Mouse (Mus musculus): ENCODE results near the gene Gm14190.
"Not testable (repeated sequence)": the region's sequence is repeated elsewhere in the genome, so short reads cannot be mapped to it uniquely, and the experiment has no call there.

The Gm14190 gene

DNA sequence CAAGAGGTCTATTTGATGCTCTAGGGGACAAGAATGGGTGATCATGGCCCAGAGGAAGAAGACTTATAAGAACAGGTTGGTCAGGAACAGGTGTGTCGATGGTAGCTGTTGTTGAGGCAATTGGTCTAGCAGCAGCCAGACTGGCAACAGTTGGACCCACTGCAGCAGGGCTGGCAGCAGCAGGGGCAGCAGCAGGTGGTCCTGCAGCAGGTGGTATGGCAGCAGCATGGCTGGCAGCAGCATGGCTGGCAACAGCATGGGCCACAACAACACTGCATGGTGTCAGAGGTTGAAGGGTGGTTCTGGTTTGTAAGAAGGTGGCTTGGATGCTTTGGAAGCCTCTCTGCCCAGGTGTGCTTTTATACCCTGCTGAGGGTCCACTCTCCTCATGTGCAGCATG lies at the start of gene Gm14190:
TSS of gene Gm14190 (minus strand) at position 278 of the 400 bp plus-strand sequence.
- DNase-seq (ENCODE audit: low read depth, low spot score), result no peak

- DNase-seq (ENCODE audit: low read depth, low spot score), result no peak
Measured at GRCm38 (mm10) chr11:99734190-99734589, 43.6 kb upstream of the Gm14190 start, which contains the start of gene Gm14180. TSS of gene Gm14180 (minus strand) at chr11:99734290.

DNA sequence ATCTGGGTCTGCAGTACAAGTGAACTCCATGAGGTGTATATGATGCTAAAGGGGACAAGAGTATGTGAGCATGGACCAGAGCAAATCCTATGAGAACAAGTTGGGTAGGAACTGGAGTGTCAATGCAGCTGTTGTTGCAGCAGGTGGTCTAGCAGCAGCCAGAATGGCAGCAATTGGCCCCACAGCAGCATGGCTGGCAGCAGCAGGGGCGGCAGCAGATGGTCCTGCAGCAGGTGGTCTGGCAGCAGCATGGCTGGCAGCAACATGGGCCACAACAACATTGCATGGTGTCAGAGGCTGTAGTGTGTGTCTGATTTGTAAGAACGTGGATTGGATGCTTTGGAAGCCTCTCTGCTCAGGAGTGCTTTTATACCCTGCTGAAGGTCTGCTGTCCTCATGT lies 33.5 kb upstream of the Gm14190 start:
- DNase-seq (ENCODE audit: low read depth, low spot score), result no peak

DNA sequence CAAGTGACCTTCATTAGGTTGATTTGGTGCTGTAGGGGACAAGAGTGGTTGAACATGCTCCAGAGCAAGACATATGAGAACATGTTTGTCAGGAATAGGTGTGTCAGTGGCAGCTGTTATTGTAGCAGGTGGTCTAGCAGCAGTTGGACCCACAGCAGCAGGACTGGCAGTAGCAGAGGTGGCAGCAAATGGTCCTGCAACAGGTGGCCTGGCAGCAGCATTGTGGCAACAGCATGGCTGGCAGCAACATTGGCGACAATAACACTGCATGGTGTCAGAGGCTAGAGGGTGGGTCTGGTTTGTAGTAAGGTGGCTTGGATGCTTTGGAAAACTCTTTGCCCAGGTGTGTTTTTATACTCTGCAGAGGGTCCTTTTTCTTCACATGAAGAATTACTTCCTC lies 28.2 kb upstream of the Gm14190 start:
- no peak for DNase-seq (ENCODE audit: low read depth, low spot score)

DNA sequence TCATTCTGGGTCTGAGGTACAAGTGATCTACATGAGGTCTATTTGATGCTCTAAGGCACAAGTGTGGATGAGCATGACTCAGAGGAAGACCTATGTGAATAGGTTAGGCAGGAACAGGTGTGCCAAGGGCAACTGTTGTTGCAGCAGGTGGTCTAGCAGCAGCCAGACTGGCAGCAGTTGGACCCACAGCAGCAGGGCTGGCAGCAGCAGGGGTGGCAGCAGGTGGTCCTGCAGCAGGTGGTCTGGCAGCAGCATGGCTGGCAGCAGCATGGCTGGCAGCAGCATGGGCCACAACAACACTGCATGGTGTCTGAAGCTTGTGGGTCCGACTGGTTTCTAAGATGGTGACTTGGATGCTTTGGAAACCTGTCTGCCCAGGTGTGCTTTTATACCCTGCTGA lies 5.3 kb downstream of the Gm14190 start:
- not testable (repeated sequence) for DNase-seq (ENCODE audit: low read depth, low spot score)

- DNase-seq (ENCODE audit: low read depth, low spot score), result no peak
Measured at GRCm38 (mm10) chr11:99683481-99683880, 7.1 kb downstream of the Gm14190 start.

- no peak for DNase-seq (ENCODE audit: low read depth, low spot score)
Measured at GRCm38 (mm10) chr11:99665860-99666259, 24.7 kb downstream of the Gm14190 start, which contains the start of gene Krtap4-6. TSS of gene Krtap4-6 (minus strand) at chr11:99665960.

DNA sequence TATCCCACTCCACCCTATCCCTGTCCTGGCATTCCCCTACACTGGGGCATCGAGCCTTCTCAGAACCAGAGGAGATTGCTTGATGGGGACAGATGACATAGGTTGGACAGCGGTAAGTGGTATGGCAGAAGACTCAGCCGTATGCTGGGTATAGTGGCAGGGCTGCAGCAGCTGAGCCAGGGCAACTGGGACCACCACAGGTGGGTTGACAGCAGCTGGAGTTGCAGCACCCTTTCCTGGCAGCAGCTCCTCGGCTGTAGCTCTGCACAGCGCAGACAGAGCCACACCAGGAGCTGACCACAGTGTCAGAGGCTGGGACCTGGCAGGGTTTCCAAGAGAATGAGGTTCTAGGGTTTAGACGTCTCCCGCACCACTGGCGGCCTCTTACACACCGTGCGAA lies 27.7 kb downstream of the Gm14190 start:
- DNase-seq (ENCODE audit: low read depth, low spot score), result no peak

DNA sequence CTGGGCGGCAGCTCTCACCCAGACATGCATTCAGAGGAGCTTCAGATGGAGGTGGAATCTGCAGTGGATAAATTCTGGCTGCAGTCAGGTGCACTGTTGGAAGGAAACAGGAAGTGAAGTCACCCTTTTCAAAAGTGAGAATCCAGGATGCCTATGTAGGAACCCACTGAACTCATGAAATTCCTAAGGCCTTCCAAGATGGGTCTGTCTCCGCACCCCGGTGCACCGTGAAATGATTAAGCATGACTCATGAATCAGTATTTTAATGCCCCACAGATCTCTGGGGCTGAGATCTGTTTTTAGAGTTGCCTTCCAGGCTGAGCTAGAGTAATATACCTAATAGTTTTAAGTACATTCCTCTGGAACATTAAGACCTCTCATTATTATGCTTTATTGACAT lies 31.3 kb downstream of the Gm14190 start:
- no peak for DNase-seq (ENCODE audit: low read depth, low spot score)

- DNase-seq (ENCODE audit: low read depth, low spot score), result not testable (repeated sequence)
Measured at GRCm38 (mm10) chr11:99658467-99659010, 32.0 kb downstream of the Gm14190 start, which contains the start of gene Gm11563. TSS of gene Gm11563 (minus strand) at chr11:99658960.

DNA sequence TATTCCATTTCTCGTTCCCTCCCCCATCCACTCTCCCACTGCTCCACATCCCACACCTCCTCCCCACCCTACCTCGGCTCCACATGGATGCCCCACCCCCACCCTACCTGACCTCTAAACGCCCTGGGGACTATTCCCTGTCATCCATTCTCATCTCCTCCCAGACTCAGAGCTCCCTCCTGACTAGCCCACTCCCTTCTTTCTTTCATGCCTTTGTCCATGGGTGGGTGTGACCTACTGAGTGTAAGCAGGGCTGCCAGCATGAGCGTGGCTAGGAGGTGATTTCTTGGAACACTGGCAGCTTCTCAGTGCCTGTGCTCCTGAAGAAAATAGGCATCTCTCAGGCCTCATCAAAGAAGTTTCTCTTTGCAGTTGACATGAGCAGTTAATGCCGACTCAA lies 33.5 kb downstream of the Gm14190 start:
- DNase-seq (ENCODE audit: low read depth, low spot score), result no peak

DNA sequence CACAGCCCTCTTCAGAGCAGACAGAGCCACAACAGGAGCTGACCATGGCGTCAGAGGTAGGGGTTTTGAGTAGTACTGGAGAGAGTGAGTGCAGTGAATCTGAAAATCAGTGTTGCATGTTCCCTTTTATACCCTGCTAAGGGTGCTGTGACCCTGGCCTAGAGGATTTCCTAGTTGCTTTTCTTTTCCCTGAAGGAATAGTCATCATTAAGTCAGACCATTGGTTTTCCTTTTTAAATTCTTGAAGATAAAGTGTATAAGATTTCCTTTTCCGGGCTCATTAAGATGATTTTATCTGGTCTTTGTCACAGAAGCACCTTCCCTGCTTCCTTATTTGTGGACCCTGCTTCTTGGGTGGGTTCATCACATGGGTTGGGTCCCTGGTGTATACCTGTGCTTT lies 40.4 kb downstream of the Gm14190 start, which contains the start of gene Gm11555:
TSS of gene Gm11555 (minus strand) at position 101 of the 400 bp plus-strand sequence.
- DNase-seq (ENCODE audit: low read depth, low spot score), result no peak

DNA sequence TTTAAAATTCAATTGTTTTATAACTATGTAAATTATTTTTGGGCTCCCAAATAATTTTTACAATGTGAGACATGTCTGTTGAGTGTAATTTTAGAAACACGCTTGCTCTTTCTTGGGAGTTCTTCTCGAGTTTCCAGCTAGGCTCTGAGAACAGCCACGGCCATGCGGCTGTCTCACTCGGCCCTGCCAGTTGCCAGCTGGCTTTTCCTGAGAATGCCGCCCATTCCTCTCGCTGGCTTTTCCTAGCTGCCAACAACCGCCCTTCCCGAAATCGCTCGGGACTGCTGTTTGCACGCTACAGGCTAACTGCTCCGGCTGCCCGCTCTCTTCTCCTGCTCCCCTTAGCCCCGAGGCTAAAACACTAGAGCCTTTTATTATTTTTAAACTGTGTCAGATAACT lies 44.1 kb downstream of the Gm14190 start:
- no peak for DNase-seq (ENCODE audit: low read depth, low spot score)

GRCm38 (mm10) chr11:99644351-99644750 lies 46.2 kb downstream of the Gm14190 start:
- DNase-seq (ENCODE audit: low read depth, low spot score), result peak; percentile 39

DNA sequence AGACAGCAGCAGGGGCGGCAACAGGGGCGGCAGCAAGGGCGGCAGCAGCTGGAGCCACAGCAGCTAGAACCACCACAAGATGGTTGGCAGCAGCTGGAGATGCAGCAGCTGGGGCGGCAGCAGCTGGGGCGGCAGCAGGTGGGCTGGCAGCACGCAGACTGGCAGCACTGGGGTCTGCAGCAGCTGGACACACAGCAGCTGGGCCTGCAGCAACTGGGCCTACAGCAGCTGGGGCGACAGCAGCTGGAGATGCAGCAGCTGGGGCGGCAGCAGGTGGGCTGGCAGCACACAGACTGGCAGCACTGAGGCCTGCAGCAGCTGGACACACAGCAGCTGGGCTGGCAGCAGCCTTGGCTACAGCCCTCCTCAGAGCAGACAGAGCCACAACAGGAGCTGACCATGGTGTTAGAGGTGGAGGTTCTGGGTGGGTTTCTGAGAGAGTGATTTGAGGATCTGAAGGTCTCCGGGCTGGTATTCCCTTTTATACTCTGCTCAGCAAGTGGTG lies 46.9 kb downstream of the Gm14190 start, which contains the start of gene Krtap4-7:
TSS of gene Krtap4-7 (minus strand) at position 455 of the 505 bp plus-strand sequence.
- not testable (repeated sequence) for DNase-seq (ENCODE audit: low read depth, low spot score)

DNA sequence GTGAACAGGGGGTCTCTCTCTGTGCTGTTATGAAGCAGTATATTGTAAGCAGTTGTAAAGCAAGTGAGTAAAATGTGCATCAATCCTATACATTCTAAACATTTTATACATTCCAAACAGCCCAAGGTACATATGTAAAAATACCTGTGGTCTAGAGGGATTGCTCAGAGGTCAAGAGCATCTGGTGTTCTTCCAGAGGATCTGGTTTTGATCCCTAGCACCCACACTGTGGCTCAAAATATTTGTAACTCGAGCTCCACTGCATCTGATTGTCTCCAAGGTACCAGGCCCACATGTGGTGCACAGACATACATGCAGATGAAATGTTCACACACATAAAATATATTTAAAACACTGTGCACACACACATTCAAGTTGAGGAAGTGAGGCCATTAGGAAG lies 49.6 kb downstream of the Gm14190 start:
- no peak for DNase-seq (ENCODE audit: low read depth, low spot score)
